Mouse (Mus musculus): ENCODE data around the gene St6galnac6. TPM values are rescaled to one million over a fixed set of nuclear protein-coding genes. Genes with fewer than 3 reads are reported as not detected.

Gene St6galnac6
- polyA plus RNA-seq, 1 experiment from 2014 or later = 38.2 TPM

DNA sequence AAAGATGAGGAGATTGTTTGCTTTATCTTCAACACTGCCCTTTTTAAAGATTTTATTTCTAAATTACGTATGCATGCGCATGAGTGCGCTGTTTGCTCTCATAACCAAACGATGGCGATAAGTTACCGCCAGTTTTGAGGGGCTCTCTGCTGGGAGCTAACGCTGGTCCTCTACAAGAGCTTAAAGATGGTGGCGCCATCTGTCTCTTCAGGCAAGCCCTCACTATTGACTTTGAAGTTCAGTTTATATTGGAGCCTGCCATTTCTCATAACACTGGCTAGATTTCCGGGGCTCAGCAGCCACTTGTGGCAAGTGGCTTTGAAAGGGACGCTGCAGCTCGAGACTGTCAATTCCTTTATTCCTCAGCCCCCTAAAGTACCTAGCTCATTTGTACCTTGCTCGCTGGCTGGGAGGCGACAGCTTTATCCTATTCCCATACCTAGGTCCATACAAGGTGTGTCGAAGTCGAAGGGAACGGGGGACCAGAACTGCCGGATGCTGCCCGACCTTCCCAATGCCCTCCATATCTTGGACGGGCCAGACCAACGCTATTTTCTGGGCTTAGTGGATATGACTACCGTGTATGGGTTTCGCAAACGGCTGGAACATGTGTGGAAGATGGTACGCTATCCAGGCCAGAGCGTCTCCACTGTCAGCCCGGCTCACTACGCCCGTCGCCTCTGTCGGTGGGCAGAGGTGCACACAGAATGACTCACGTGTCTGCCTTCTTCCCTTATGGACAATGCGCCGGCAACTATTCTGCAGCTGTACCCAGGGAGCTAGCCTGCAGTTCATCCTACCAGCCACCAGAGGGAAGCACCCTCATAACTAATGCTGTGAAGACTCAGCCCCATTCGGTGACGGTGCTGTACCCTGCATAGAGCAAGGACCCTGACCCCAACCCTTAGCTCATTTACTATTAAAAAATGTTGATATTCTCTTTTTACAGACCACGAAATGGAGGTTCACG lies 16.4 kb upstream of the St6galnac6 start:
- in situ Hi-C loops (cut with MboI; ENCODE audit: low pct_unique_long_range_greater_than_20kb) = no loop called here
- POLR2A ChIA-PET = no interaction called here
- CTCF ChIA-PET = interaction anchor here (1.0 to 2.3 kb wide), 18 partner anchors 8 to 178 kb away, joined by 3 to 17 read pairs (median 4); partner anchors contain the start of genes 9430097D07Rik, Dpm2 and Pip5kl1
- no peaks in the 10 kb centered on the region for H3K27me3 ChIP-seq
- ATAC-seq (no peak), DNase-seq (ENCODE audit: low read depth, low spot score) (no peak)
- TF ChIP-seq CTCF (IDR thresholded peaks at IDR 0.05) = no peak

DNA sequence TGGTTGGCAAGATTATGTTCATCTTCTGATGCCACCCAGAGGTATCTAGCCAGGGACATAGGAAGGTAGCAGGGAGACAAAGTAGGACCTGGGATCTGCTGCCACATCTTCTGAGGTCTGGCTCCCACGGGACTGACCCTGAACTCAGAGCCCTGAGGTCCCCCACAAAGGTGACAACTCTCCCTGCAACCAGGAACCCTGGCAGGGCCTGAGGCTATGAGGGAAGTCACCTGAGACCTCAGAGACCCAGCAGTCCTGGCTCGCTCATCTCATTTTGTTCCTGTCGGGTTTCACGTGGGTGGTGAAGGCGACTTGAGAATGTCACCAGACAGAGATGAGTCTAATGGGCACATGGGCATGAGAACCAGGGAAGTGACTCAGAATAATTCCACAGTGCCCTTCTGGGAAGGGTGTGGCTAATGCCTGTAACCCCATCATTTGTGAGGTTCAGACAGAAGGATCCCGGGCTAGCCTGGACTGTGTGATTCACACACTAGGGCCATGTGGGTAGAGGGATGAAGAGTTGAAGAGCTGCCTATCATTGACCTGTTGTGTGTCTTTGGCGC lies 14.3 kb upstream of the St6galnac6 start:
- no peak for ATAC-seq
- CTCF ChIA-PET = interaction anchor here (2.3 kb wide), 1 partner anchor 124 kb away, joined by 6 read pairs; no protein-coding TSS in a partner anchor
- no peak for TF ChIP-seq CTCF (IDR thresholded peaks at IDR 0.05)
- in situ Hi-C loops (cut with MboI; ENCODE audit: low pct_unique_long_range_greater_than_20kb) = loop anchor here (5.0 kb wide), 1 partner anchor 102 kb away; no protein-coding TSS in a partner anchor
- no peak for DNase-seq (ENCODE audit: low read depth, low spot score)
- H3K27me3 ChIP-seq = no peaks in the 10 kb centered on the region
- POLR2A ChIA-PET = no interaction called here

- ChIA-PET POLR2A (no interaction called here), CTCF (interaction anchor here (0.7 to 2.3 kb wide), 4 partner anchors 12 to 122 kb away, joined by 3 to 6 read pairs (median 4); partner anchors contain the start of gene Pip5kl1)
- TF ChIP-seq CTCF (IDR thresholded peaks at IDR 0.05) = no peak
- H3K27me3 ChIP-seq = no peaks in the 10 kb centered on the region
- in situ Hi-C loops (cut with MboI; ENCODE audit: low pct_unique_long_range_greater_than_20kb) = loop anchor here (5.0 kb wide), 1 partner anchor 100 kb away; no protein-coding TSS in a partner anchor
- DNase-seq (ENCODE audit: low read depth, low spot score) (no peak), ATAC-seq (peak; percentile 68)
Measured at GRCm38 (mm10) chr2:32586871-32587351, 12.6 kb upstream of the St6galnac6 start, which contains the start of gene St6galnac4. St6galnac4 (plus strand) TSS chr2:32587095.

DNA sequence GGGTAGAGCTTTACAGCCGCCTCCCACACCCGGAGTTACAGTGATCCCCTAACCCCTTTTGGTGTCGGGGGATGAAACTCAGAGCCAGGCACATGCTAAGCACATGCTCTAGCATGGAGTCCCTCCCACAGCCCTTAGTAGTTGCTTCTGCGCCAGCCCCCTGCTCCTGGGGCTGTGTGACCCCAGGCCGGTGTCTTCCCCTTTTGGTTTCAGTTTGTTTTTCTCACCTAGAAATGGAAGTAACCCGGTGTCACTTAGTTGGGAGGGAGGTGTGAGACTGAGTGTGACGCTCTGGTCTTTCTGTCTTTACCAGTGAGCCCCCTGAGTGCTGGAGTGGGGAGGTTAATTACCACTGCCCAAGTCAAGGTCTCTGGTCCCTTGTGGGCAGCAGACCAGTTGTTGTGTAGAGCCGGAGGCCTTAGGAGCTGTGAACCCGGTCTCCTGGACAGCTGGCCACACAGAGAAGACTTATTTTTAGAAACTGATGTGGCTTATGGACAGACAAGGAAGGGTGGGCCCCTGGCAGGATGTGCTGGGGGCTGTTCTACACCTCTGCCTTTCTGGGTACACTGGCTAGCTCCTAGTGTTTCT lies 11.7 kb upstream of the St6galnac6 start:
- DNase-seq (ENCODE audit: low read depth, low spot score) (no peak), ATAC-seq (no peak)
- TF ChIP-seq CTCF (IDR thresholded peaks at IDR 0.05) = no peak
- ChIA-PET CTCF (interaction anchor here (1.7 to 2.3 kb wide), 2 partner anchors 13 to 121 kb away, joined by 5 to 6 read pairs; partner anchors contain the start of gene Pip5kl1), POLR2A (no interaction called here)
- in situ Hi-C loops (cut with MboI; ENCODE audit: low pct_unique_long_range_greater_than_20kb) = loop anchor here (5.0 kb wide), 1 partner anchor 99 kb away; no protein-coding TSS in a partner anchor
- H3K27me3 ChIP-seq = no peaks in the 10 kb centered on the region

DNA sequence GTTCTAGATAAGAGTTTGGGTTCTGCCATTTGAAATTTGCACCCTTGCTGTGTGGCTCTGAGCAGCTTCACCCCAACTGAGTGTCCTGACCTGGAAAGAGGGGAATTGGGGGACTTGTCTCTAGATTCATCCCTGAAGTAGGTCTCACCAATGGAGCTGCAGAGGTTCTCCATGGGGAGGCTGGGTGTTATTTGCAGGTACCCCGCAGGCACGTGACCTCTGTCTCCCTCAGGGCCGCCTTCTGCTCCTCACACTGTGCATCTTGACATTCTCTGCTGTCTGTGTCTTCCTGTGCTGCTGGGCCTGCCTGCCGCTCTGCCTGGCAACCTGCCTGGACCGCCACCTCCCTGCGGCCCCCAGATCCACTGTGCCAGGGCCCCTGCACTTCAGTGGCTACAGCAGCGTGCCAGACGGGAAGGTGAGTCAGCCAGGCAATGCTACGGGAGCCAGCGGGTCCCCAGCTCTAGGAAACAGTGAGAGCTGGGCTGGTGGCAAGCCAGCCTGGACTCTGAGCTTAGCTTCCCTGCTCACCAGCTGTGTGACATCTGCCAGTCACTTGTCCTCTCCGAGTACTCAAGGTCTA lies 10.2 kb upstream of the St6galnac6 start:
- POLR2A ChIA-PET = no interaction called here
- in situ Hi-C loops (cut with MboI; ENCODE audit: low pct_unique_long_range_greater_than_20kb) = loop anchor here (5.0 kb wide), 1 partner anchor 98 kb away; no protein-coding TSS in a partner anchor
- DNase-seq (ENCODE audit: low read depth, low spot score) = no peak

GRCm38 (mm10) chr2:32590224-32590623 lies 9.3 kb upstream of the St6galnac6 start:
- no peaks in the 10 kb centered on the region for H3K27me3 ChIP-seq
- ATAC-seq (no peak), DNase-seq (ENCODE audit: low read depth, low spot score) (no peak)
- ChIA-PET POLR2A (no interaction called here), CTCF (interaction anchor here (1.2 to 3.4 kb wide), 3 partner anchors 10 to 42 kb away, joined by 3 to 14 read pairs (median 3); no protein-coding TSS in a partner anchor)
- no peak for TF ChIP-seq CTCF (IDR thresholded peaks at IDR 0.05)
- in situ Hi-C loops (cut with MboI; ENCODE audit: low pct_unique_long_range_greater_than_20kb) = no loop called here

More for the DNA sequence above, 10.2 kb upstream of the St6galnac6 start:
- CTCF ChIA-PET = interaction anchor here (1.2 to 3.4 kb wide), 3 partner anchors 11 to 43 kb away, joined by 3 to 14 read pairs (median 3); no protein-coding TSS in a partner anchor
- TF ChIP-seq CTCF (IDR thresholded peaks at IDR 0.05) = no peak
- no peaks in the 10 kb centered on the region for H3K27me3 ChIP-seq
- ATAC-seq = no peak

DNA sequence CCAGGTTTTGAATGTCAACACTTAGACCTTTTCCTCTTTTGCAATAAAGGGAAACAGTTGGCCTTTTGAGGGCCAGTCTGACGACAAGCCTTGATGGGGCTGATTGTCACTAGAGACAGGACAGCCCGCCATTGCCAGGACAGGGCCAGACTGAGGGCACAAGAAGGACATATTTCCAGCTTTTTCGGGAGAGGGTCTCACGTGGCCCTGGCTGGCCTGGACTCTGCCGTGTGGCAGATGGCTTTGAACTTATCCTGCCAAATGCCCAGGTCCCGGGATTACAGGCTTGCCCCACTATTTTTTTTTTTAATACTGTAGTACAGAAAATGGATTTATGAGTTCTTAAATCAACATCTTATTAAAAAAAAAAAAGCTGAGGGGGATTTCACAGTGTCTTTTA lies 8.3 kb upstream of the St6galnac6 start:
- in situ Hi-C loops (cut with MboI; ENCODE audit: low pct_unique_long_range_greater_than_20kb) = no loop called here
- TF ChIP-seq CTCF (IDR thresholded peaks at IDR 0.05) = no peak
- ChIA-PET POLR2A (interaction anchor here (0.8 kb wide), 1 partner anchor 10 kb away, joined by 3 read pairs; no protein-coding TSS in a partner anchor), CTCF (interaction anchor here (3.4 kb wide), 1 partner anchor 11 kb away, joined by 14 read pairs; no protein-coding TSS in a partner anchor)
- ATAC-seq (no peak), DNase-seq (ENCODE audit: low read depth, low spot score) (no peak)
- no peaks in the 10 kb centered on the region for H3K27me3 ChIP-seq

- no peaks in the 10 kb centered on the region for H3K27me3 ChIP-seq
- ATAC-seq (no peak), DNase-seq (ENCODE audit: low read depth, low spot score) (no peak)
- CTCF ChIA-PET = no interaction called here
- POLR2A ChIA-PET = no interaction called here
- in situ Hi-C loops (cut with MboI; ENCODE audit: low pct_unique_long_range_greater_than_20kb) = no loop called here
- no peak for TF ChIP-seq CTCF (IDR thresholded peaks at IDR 0.05)
Measured at GRCm38 (mm10) chr2:32596725-32597124, 2.8 kb upstream of the St6galnac6 start.

GRCm38 (mm10) chr2:32597248-32597647 lies 2.3 kb upstream of the St6galnac6 start:
- no peak for DNase-seq (ENCODE audit: low read depth, low spot score)
- in situ Hi-C loops (cut with MboI; ENCODE audit: low pct_unique_long_range_greater_than_20kb) = no loop called here
- POLR2A ChIA-PET = no interaction called here
- ATAC-seq = no peak
- CTCF ChIA-PET = no interaction called here
- no peaks in the 10 kb centered on the region for H3K27me3 ChIP-seq
- TF ChIP-seq CTCF (IDR thresholded peaks at IDR 0.05) = no peak

GRCm38 (mm10) chr2:32597699-32598098 lies 1.8 kb upstream of the St6galnac6 start:
- POLR2A ChIA-PET = no interaction called here
- TF ChIP-seq CTCF (IDR thresholded peaks at IDR 0.05) = no peak
- in situ Hi-C loops (cut with MboI; ENCODE audit: low pct_unique_long_range_greater_than_20kb) = no loop called here
- no peaks in the 10 kb centered on the region for H3K27me3 ChIP-seq
- no peak for ATAC-seq
- CTCF ChIA-PET = no interaction called here
- DNase-seq (ENCODE audit: low read depth, low spot score) = no peak

Measured in Patski (cell line).